Mouse (Mus musculus) MEL-GATA-1-ER (cell line): ENCODE measurements at regions not wholly inside any gene's neighbourhood (a gene's known extent, or its start where the extent isn't known, plus 50 kb on each side); places are given as distances from the start of the nearest gene placed in this dataset.

ENCODE experiments used
- DNase-seq: peaks from one replicate; pipeline ENCODE4 v3.0.0-alpha.2; 2012; ENCODE audit warnings: low read depth; ENCODE audit errors: extremely low read depth

- DNase-seq: no peak
Observed at GRCm38 (mm10) chr4:57362652-57363051, 61.0 kb upstream of the Ptpn3 start.

GRCm38 (mm10) chr4:57369736-57370373 is 64.2 kb upstream of the Palm2 start:
- peak; percentile 42 for DNase-seq

GRCm38 (mm10) chr4:57377872-57378271 is 56.2 kb upstream of the Palm2 start:
- DNase-seq: no peak

GRCm38 (mm10) chr4:57380063-57380800 is 53.8 kb upstream of the Palm2 start:
- DNase-seq: no peak

GRCm38 (mm10) chr4:57381306-57381705 is 52.7 kb upstream of the Palm2 start:
- DNase-seq: no peak
